Mouse (Mus musculus) B cell, adult 2 months (primary cell): Measurements from ENCODE around the gene Kcnh2.
A peak's percentile ranks its signal among the peaks of the same experiment; 100 is the strongest.

Source experiments
- DNase-seq, 2 experiments: peaks; one replicate each; pipeline ENCODE4 v3.0.0; 2022

Kcnh2 gene

DNA sequence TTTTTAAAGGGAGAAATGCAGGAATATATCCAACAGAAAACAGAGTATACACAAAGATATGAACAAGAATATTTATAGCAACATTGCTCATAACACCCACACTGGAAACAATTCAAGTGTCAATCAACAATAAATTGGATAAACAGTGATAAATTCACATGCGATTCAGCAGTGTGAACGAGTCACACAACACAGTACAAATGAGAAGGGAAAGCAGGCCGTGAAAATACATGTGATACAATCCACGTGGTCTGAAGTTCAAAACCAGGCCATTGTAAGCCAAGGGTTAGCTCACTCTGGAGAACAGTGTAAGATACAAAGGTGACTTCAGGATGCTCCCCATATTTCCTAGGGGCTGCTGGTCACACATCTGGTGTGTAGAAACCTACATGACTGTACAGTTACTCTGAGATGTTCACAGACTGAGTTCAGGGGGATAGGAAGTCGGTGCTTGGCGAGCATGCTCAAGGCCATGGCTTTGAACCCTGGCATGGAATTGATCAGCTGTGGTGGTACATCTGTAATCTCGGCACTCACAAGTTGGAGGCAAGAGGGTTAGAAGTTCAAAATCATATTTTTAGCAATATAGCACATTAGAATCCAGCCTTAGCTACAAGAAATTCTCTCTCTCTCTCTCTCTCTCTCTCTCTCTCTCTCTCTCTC, 23.4 kb upstream of the Kcnh2 start:
- no peak for DNase-seq

DNA sequence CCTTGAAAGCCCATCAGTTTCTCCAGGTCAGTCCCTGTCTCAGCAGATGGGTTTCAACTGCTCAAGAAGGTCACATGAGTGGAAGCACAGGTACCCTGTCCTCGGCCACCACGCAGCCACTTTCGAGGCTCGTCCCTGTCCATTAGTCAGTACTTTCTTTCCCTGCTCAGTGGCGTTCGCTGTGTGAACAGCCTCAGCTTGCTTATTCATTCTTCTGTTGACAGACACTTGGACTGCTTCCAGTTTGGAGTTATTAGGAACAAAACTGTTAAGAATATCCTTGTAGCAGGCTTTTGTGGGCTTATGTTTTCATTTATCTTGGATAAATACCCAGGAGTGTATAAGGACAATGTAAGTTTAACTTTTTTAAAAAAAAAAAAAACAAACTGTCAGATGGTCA, 22.8 kb upstream of the Kcnh2 start:
- no peak for DNase-seq

DNA sequence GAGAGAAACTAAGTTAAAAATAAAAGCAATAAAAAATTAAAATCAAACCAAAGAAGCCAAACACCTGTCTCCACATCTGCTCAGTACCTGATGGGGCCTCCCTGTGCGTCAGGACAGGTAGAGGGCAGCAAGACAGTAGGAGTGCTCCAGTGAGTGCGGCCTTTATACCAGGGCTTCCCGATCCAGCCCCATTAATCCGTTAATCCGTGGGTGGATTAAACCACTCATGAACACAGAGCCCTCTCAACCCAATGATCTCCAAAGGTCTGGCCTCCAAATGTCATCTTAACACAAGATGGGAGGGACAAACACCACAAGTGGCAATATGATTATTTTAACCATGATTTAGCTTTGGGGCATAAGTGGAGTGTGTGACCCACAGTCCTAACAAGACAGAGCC, 22.4 kb upstream of the Kcnh2 start:
- DNase-seq: no peak

DNA sequence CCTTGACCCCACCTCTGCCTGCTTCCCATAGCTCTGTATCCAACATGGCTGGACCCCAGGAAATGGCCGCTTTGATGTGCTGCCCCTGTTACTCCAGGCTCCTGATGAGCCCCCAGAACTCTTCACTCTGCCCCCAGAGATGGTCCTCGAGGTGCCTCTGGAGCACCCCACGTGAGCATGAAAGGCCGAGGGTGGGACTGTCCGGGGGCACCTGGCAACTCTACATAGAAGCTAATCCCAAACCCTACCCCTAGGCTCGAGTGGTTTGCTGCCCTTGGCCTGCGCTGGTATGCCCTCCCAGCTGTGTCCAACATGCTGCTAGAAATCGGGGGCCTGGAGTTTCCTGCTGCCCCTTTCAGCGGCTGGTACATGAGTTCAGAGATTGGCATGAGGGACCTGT, 18.4 kb upstream of the Kcnh2 start:
- no peak for DNase-seq

DNA sequence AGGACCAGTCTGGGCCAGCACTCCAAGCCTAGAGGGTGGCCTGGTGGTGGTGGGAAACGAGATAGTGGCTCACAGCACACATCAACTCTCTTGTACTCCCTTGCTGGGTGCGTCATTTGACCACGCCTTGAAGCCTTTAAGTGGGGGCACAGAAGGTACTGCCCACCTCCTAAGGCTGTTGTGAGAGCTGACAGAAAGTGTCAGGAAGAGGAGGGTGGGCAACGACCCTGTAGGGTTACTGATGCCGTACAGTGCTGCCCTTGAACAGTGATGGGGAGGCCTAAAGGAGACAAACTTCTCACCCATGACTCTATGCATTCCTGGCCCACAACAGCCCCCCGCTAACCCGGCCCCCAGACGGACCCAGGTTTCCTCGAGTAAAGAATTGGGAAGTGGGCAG, 15.0 kb upstream of the Kcnh2 start:
- no peak for DNase-seq

DNA sequence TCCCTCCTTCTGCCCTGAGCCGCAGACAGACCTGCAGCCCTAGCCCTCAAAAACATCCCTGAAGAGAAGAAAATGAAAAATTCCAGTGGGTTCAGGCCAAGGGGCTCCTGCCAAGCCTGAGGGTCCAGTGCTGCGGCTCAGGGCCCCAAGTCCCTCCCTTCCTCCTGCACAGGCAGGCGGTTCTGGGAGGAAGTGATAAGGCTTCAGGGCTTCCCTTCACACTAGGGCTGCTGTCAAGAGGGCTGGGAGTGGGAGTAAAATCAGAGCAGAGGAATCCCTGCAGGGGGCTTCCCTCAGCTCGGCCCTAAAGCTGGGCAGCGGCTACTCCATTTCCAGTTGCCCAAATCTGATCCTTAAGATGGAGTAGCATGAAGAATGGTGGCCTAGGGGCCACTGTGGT, 14.1 kb upstream of the Kcnh2 start:
- no peak for DNase-seq

DNA sequence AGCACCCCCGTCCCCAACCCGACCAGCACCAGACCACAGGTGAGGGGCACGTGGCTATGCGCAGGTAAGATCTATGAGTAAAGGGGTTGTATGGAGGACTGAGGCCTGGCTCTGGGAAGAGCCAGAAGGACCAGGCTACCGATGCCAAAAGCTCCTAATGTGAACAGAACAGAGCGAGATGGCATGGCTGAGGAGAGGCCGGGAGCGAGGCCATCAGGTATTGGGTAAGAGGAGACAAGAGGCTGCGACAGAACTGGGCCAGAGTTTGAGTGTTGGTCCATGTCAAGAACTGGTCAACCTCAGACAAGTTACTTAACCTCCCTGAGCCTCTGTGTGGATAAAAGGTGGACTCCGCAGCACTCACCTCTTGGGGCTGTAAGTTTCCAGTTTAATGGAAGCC, 13.6 kb upstream of the Kcnh2 start:
- DNase-seq: no peak

DNA sequence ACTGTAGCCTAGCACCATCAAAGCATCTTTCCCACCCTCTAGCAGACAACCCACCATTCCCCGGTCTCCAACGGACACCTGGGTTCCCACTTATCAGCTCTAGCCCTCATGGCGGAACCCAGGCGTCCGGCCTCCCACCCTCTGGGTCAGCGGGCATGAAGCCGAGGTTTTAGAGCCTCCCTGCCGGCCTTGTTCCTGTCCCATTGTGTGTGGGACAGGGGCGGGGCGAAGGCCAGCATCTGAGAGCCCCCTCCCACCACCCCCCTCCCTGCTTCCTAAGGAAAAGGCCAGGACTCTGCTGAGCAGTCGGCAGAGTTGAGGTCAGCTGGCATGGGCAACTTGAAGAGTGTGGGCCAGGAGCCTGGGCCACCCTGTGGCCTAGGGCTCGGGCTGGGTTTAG, 13.1 kb upstream of the Kcnh2 start, which contains the start of gene Nos3:
Gene Nos3, plus strand, starts transcription at position 303 of the 400 bp plus-strand sequence.
- DNase-seq: no peak

DNA sequence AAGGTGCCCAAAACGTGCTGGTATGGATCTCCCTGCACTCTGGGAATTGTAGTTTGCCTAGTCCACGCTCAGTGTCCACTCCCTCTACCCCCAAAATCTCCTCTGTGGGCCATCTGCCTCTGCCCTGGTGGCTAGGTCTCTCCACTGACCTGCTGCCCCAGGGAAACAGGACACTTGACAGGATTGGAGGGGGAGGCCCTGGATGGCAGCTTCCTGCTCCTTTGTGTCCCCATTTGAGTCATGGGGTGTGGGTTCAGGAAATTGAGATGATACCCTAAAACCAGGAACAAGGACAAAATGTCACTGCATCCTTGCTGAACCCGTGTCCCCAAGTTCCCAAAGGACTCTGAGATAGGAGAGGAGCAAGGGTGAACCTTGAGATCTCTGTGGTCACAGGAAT, 12.7 kb upstream of the Kcnh2 start:
- no peak for DNase-seq

DNA sequence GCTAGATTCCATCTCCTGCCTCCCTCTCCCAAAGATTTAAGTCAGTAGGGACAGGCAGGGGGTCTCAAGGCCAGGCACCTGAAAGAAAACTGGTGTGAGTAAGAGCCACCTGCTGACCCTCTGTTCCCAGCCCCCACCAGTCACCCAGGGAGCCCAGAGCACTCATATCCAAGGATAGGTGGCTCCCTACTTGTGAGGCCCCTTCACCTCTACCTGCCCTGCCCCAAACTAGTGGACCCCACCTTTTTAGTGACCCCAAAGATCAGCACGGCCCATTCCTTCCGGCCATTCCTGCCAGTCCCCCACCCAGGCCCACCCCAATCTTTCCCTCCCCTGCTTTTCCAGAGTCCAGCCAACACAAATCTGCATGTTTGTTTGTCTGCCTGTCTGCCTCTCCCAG, 12.1 kb upstream of the Kcnh2 start:
- DNase-seq: no peak

DNA sequence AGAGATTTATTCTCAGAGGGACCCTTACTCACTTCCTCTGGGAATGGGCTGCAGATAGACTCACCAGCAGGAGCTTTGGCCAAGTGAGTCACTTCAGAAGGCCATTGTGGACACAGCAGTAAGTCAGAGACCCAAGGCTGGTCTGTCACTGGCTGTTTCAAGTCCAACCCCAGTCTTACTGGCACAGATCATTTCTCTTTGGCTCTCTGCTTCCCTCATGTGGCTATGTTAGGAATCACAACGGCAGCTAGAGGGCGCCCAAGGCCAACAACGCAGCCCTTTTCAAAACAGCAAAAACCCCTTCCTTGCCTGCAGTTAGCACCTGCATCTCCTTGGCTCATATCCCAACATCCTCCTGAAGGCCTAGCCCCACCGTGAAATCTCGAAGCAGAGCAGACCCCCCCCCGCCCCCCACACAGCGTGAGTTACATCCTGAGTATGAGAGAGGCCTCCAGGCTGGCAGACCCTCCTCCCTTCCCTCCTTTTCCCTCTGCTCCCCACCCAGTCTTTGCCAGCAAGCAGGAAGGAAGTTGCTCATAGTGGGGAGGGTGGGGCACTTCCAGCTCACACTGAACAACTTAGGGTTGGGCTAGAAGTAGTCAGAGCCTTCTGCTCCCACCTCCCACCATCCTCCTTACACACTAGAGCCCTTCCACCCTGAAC, 9.5 kb upstream of the Kcnh2 start:
- peak; percentile 81 to 82 for DNase-seq

DNA sequence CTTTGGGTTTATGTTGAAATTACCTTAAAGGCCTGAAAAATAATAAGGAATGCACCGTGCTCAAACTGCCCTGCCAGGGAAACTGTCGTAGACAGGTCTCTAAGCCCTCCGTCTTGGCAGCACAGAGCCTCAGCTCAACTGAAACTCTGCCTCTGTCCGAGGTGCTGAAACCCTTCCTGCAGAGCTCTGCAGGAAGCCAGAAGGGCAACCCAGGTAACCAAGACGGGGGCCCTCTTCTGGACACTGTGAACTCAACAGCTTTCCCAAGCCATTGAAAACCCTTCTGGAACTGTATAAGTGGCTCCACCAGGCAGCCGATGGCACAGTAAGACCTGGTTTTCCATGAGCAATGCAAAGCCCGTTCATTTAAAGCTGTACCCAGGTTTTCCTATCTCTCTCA, 6.1 kb upstream of the Kcnh2 start:
- DNase-seq: peak; percentile 66

DNA sequence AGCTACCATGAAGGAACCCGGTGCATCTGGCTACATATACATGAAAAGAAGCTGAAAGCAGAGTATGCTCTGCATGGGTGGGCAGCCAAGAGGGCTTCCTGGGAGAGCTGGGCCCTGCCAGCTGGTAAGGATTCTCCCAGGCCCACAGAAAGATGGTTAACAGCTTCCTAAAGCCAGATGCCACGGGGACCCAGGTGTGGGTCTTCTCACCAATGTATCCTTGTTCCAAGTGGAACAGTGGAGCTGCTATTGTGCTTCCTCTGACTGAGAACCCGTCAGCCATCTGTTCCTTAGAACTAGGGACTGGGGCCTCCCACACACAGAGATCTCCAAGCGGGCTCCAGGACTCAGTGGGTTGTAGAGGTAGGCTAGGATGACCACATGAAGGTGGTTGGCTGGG, 5.4 kb upstream of the Kcnh2 start:
- no peak for DNase-seq

DNA sequence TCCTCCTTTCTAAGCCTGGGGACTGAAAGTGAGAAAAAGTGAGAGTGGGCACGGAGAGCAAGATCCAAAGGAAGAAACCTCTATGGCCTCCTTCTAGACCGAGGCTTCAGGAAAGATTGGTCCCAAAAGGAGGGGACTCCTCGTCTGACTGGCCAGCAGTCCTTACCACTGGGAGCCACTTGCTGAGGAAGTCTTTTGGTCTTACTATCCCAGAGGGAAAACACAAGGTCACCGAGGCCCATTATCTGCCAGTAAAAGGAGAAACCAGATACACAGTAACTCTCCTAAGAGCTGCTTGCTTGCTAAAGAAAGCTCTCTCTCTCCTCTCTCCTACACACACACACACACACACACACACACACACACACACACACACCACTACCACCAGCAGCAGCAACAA, 1.9 kb upstream of the Kcnh2 start:
- DNase-seq: no peak

DNA sequence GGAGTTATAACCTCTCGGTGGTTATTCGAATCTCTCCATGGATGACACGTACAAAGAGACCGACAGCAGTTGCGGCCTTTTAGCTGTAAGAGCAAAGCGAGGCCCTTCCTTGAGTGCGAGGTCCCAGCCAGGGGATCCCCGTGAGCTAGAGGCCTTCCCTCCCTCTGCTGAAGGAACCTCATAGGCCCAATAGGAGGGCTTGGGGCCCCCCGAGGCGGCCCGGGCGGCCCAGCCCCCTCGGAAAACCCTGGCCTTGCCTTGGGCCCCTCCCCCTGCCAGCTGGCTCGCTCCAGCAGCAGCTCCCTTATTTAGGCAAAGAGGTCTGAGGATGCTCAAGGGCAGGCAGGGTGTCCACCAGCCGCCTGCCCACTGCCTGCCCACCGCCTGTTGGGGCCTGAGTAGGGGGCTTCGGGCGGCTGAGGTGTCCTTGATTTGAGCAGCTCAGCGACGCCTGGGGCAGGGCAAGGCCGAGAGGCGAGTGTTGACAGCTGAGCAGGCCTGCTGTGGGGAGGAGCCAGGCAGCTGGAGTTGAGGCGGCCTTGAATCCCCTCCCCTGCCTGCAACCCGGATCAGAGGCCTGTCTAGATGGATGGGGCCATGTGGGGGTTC, 951 bp upstream of the Kcnh2 start:
- DNase-seq: no peak

DNA sequence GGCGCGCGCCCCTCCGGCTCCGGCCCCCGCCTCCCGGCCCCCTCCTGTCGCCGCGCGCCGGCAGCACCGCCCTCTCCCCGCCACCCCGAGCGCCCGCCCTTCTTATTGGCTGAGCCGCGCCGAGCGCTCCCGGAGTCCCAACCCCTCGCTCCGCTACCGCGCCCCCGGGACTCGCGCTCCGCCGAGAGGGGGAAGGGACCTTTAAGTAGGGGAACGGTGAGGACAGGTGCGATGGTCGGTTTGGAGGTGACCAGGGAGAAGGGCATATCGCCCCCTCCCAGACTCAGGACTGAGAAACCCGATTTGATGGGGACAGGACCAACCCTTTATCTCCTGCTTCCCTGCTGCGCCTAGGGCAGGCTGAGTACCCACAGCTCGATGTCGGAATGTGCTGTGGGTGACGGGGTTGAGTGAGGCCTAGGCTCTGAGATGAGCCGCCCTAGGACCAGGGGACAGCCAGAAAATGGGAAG, 332 bp upstream of the Kcnh2 start:
- DNase-seq: no peak

DNA sequence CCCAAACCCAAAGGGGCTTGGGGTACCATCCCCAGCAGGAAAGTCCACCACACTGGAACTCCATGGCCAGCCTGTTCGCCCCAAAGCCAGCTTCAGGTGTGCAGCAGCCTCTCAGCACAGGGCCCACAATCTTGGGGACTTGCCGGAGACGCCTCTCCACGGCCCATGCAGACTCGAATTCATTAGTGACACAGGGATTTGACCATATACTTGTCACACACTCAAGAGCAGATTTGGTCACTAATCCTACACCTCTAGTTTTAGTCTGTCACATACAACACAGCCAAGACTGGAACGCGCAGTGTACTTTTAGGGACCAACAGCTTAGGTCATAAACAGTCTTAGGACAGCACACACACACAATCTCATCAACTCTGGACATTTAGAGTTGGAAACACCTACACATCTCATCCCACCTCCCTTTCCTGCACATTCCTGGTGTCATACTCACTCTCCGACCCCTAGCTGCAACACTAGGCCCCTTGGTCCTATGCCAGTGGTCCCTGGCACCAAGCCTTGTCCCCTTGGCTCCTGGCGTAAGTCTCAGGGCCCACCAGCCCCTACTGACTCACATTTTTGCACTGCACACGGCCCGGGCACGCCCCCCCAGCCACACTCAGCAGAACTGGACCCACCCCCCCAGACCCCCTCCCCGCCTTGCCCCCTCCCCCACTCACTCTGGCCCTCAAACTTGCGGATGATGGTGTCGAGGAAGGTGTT, 713 bp downstream of the Kcnh2 start:
- DNase-seq: no peak

DNA sequence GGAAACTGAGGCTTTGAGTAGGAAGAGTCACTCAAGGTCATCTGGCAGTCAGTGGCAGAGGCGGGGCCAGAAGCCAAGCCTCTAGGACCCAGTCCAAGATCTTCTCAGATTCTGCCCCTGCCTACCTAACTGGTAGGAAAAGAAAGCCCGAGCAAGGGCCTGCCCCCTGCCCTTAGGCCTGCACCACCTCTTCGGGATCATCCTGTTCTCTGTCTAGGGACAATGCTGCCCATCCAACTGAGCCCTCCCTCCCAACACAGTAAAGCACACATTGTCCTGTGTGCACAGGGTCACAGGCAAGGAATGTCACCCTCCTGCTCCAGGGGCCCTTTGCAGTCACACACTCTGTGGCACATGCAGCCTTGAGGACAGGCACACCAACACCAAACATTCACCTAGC, 1.3 kb downstream of the Kcnh2 start:
- no peak for DNase-seq

DNA sequence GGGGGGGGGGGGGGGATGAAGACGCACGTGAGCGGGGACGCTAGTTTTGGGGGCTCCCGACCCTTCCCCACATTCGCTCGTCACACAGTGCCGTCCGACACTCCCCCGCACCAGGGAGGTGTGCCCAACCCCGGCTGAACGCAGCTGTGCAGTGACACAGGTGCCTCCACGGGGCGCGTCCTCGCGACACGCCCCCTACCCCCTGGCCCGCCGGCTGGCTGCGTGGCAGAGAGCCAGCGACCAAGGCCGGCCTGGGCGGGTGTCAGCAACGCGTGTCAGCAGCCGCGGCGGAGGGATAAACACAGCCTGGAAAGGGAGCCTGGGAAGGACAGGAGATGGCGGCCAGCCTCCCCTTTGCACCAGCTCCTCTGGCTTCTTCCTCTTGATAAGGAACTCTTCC, 2.9 kb downstream of the Kcnh2 start:
- DNase-seq: no peak

DNA sequence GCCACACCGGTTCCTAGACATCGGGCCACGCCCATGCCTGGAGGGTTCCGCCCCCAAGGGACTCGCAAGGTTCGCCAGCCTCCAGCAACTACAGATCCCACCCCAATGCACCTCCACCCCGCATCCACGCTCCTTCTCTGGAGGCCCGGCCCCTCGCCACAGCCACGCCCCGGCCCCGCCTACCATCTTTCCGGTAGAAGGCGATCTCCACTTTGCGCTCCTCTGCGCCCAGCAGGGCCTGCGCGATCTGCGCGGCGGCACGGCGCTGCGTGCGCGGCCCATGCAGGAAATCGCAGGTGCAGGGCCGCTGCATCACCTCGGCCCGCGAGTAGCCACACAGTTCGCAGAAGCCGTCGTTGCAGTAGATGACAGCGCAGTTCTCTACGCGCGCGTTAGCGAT, 3.3 kb downstream of the Kcnh2 start:
- peak; percentile 73 to 77 for DNase-seq

DNA sequence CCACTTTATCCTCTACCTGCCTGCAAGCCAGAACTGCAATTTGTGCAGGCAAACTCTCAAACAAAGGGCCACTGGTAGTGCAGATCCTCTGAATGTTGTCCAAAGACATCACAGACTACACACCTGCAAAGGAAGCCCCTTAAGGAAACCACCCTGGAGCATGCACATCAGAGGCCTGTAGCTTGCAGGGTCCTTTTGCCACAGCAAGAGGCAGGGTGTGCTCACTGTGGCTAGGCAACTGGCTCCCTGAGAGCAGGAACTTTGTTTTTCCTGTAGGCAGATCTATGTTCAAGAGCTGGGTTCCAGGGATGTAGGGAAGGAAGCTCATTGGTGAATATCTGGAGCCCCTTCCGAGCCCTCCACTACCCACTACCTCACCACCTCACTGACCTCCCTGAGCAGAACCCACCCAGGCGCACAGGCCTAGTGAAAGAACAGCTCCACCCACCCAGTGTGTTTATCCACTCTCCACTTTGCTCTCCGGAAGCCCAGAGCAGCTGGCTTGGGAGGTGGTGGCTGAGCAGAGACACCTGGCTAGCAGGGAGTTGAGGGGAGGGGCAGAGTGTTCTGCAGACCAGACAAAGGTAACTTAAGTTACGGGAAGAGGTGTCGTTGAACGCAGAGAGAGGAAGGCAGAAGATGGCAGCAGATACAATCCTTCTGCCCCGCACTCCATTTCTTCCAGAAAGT, 4.1 kb downstream of the Kcnh2 start:
- no peak for DNase-seq

DNA sequence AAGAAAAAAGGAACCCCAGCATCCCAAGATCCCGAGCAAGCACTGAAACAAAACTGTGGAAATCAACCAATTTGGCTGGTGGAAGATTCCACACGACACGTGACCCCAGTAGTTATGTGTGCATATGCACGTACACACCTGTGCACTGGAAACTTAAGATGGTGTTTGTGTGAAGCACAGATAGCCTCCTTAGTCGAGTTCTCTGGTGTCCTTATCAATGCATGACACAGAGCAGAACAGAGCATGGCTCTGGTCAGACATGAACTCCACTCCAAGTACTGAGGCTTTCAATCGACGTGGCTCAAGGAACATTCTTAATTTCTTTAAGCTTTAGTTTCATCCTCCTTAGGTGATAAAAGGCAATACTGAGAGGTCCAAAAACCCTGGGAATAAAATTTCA, 5.1 kb downstream of the Kcnh2 start:
- DNase-seq: no peak

DNA sequence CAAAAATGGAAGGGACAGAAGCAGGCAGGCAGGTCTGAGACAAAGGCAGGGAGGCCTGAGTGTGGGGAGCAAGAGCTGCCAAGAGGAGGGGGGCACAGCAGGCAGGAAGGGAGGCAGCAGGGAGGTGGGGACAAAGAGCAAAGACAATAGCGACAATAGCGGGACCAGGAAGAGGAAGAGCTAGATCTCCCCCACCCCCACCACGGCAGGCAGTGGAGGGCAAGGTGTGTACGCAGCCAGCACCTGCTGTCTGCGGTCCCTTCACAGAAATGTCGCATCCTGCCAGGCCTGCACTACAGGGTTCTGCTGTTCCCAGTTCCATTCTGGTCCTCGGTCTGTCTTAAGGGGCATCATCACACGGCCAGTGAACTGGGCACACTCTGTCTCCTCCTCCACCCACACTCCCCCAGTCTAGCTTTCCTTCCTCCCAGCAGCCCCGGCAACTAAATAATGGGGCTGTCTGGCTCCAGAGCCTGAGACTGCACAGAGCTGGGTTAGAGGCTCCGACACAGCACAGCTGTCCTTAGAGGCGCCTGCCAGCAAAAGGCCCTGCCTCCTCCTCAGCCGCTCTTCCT, 6.8 kb downstream of the Kcnh2 start:
- DNase-seq: no peak
